Mouse (Mus musculus): Measurements from ENCODE around the gene Rgs7bp. TPM values are rescaled to one million over a fixed set of nuclear protein-coding genes. Genes with fewer than 3 reads are reported as not detected.

The Rgs7bp gene
- total and polyA plus RNA-seq, 2 experiments from 2014 or later = 7.8 to 13.5 TPM

- no peaks in the 10 kb centered on the region for H3K4me1 ChIP-seq (ENCODE audit: insufficient read depth)
- 78% methylated on average over 13 of the region's 13 CpGs for WGBS
- H3K27ac ChIP-seq (ENCODE audit: low read depth, low read length) = no peak overlapping the region
- TF ChIP-seq CTCF (IDR thresholded peaks at IDR 0.05; ENCODE audit: low read depth) = no peak
- DNase-seq (no peak), ATAC-seq (no peak)
- H3K9ac ChIP-seq = no peak overlapping the region
- no peak overlapping the region for H3K4me3 ChIP-seq (ENCODE audit: low read depth, low read length)
- H3K4me2 ChIP-seq (ENCODE audit: low read depth) = no peak overlapping the region
- no peaks in the 10 kb centered on the region for H3K27me3 ChIP-seq (ENCODE audit: insufficient read depth, low read length)
- H3K9me3 ChIP-seq (ENCODE audit: low read length) = no peaks in the 10 kb centered on the region
- no peaks in the 10 kb centered on the region for H3K36me3 ChIP-seq (ENCODE audit: insufficient read depth)
Measured at GRCm38 (mm10) chr13:104988009-104988540, 66.7 kb downstream of the Rgs7bp start.

- 91% methylated on average over 4 of the region's 4 CpGs for whole genome bisulfite sequencing
- Histone ChIP-seq H3K36me3 (ENCODE audit: insufficient read depth) (0 out of 2 replicates have a peak, but pooled peaks cover 5% of the 10 kb centered on the region), H3K4me2 (ENCODE audit: low read depth) (no peak overlapping the region), H3K4me1 (ENCODE audit: insufficient read depth) (no peaks in the 10 kb centered on the region), H3K4me3 (ENCODE audit: low read depth, low read length) (no peak overlapping the region), H3K27me3 (ENCODE audit: insufficient read depth, low read length) (no peaks in the 10 kb centered on the region), H3K27ac (ENCODE audit: low read depth, low read length) (no peak overlapping the region), H3K9me3 (ENCODE audit: low read length) (no peaks in the 10 kb centered on the region), H3K9ac (no peak overlapping the region)
- no peak for TF ChIP-seq CTCF (IDR thresholded peaks at IDR 0.05; ENCODE audit: low read depth)
- DNase-seq (no peak), ATAC-seq (no peak)
Measured at GRCm38 (mm10) chr13:104985691-104986090, 69.0 kb downstream of the Rgs7bp start.

- Histone ChIP-seq H3K4me3 (ENCODE audit: low read depth, low read length) (no peak overlapping the region), H3K36me3 (ENCODE audit: insufficient read depth) (0 out of 2 replicates have a peak, but pooled peaks cover 5% of the 10 kb centered on the region), H3K9me3 (ENCODE audit: low read length) (no peaks in the 10 kb centered on the region), H3K27me3 (ENCODE audit: insufficient read depth, low read length) (no peaks in the 10 kb centered on the region), H3K4me1 (ENCODE audit: insufficient read depth) (no peaks in the 10 kb centered on the region), H3K4me2 (ENCODE audit: low read depth) (no peak overlapping the region), H3K9ac (no peak overlapping the region), H3K27ac (ENCODE audit: low read depth, low read length) (no peak overlapping the region)
- ATAC-seq (no peak), DNase-seq (no peak)
- TF ChIP-seq CTCF (IDR thresholded peaks at IDR 0.05; ENCODE audit: low read depth) = no peak
- WGBS = 76% methylated on average over 5 of the region's 5 CpGs
Measured at GRCm38 (mm10) chr13:104983989-104984388, 70.7 kb downstream of the Rgs7bp start.

GRCm38 (mm10) chr13:104982781-104983353 is 71.9 kb downstream of the Rgs7bp start:
- Histone ChIP-seq H3K27me3 (ENCODE audit: insufficient read depth, low read length) (no peaks in the 10 kb centered on the region), H3K4me2 (ENCODE audit: low read depth) (no peak overlapping the region), H3K9me3 (ENCODE audit: low read length) (no peaks in the 10 kb centered on the region), H3K9ac (no peak overlapping the region), H3K36me3 (ENCODE audit: insufficient read depth) (0 out of 2 replicates have a peak, but pooled peaks cover 5% of the 10 kb centered on the region), H3K27ac (ENCODE audit: low read depth, low read length) (no peak overlapping the region), H3K4me3 (ENCODE audit: low read depth, low read length) (no peak overlapping the region), H3K4me1 (ENCODE audit: insufficient read depth) (no peaks in the 10 kb centered on the region)
- ATAC-seq = no peak
- no peak for DNase-seq
- TF ChIP-seq CTCF (IDR thresholded peaks at IDR 0.05; ENCODE audit: low read depth) = no peak
- WGBS = 87% methylated on average over 10 of the region's 10 CpGs

GRCm38 (mm10) chr13:104978176-104978575 is 76.6 kb downstream of the Rgs7bp start:
- 72% methylated on average over 1 of the region's 1 CpGs for WGBS
- Histone ChIP-seq H3K27me3 (ENCODE audit: insufficient read depth, low read length) (no peaks in the 10 kb centered on the region), H3K4me3 (ENCODE audit: low read depth, low read length) (no peak overlapping the region)

GRCm38 (mm10) chr13:104967486-104967885 is 87.2 kb downstream of the Rgs7bp start:
- Histone ChIP-seq H3K36me3 (ENCODE audit: insufficient read depth) (peaks cover 7% of the 10 kb centered on the region; the same call in 1 of the 2 replicates), H3K27ac (ENCODE audit: low read depth, low read length) (no peak overlapping the region), H3K9me3 (ENCODE audit: low read length) (no peaks in the 10 kb centered on the region), H3K4me3 (ENCODE audit: low read depth, low read length) (no peak overlapping the region), H3K4me1 (ENCODE audit: insufficient read depth) (no peaks in the 10 kb centered on the region), H3K9ac (no peak overlapping the region), H3K4me2 (ENCODE audit: low read depth) (no peak overlapping the region), H3K27me3 (ENCODE audit: insufficient read depth, low read length) (no peaks in the 10 kb centered on the region)
- WGBS = 73% methylated on average over 2 of the region's 2 CpGs
- no peak for TF ChIP-seq CTCF (IDR thresholded peaks at IDR 0.05; ENCODE audit: low read depth)
- no peak for DNase-seq
- no peak for ATAC-seq

More at GRCm38 (mm10) chr13:104978176-104978575, 76.6 kb downstream of the Rgs7bp start:
- no peak for TF ChIP-seq CTCF (IDR thresholded peaks at IDR 0.05; ENCODE audit: low read depth)
- ATAC-seq (no peak), DNase-seq (no peak)
- Histone ChIP-seq H3K9ac (no peak overlapping the region), H3K4me2 (ENCODE audit: low read depth) (no peak overlapping the region), H3K27ac (ENCODE audit: low read depth, low read length) (no peak overlapping the region), H3K9me3 (ENCODE audit: low read length) (no peaks in the 10 kb centered on the region), H3K4me1 (ENCODE audit: insufficient read depth) (no peaks in the 10 kb centered on the region), H3K36me3 (ENCODE audit: insufficient read depth) (0 out of 2 replicates have a peak, but pooled peaks cover 5% of the 10 kb centered on the region)

- WGBS = 89% methylated on average over 4 of the region's 4 CpGs
- no peak for TF ChIP-seq CTCF (IDR thresholded peaks at IDR 0.05; ENCODE audit: low read depth)
- no peak for ATAC-seq
Measured at GRCm38 (mm10) chr13:104963716-104964115, 91.0 kb downstream of the Rgs7bp start.

More at GRCm38 (mm10) chr13:104963716-104964115, 91.0 kb downstream of the Rgs7bp start:
- Histone ChIP-seq H3K36me3 (ENCODE audit: insufficient read depth) (peaks cover 7% of the 10 kb centered on the region; the same call in 1 of the 2 replicates), H3K9me3 (ENCODE audit: low read length) (no peaks in the 10 kb centered on the region), H3K27ac (ENCODE audit: low read depth, low read length) (no peak overlapping the region), H3K4me2 (ENCODE audit: low read depth) (no peak overlapping the region), H3K27me3 (ENCODE audit: insufficient read depth, low read length) (no peaks in the 10 kb centered on the region), H3K9ac (no peak overlapping the region), H3K4me3 (ENCODE audit: low read depth, low read length) (no peak overlapping the region), H3K4me1 (ENCODE audit: insufficient read depth) (0 out of 2 replicates have a peak, but pooled peaks cover 10% of the 10 kb centered on the region)
- no peak for DNase-seq

Data from forebrain, postnatal 0 days (tissue).